Comparison of ENCODE assay signal across 9 mouse cellular contexts in the genomic region with DNA sequence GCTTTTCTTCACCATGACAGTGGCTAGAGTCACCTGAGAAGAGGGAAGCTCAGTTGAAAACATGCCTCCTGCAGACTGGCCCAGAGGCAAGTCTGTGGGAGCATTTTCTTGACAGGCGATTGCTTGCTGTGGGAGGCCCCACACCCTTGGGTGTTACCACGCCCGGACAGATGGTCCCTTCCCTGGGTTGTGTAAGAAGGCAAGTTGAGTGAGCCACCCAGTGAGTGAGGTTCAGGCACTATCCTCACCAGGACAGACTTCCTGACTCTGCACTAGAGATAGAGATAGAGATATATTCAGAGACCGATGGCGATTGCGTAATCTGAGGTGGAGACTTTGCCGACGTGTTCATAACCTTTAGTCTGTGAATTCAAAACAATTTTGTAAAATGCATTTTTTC.
A peak's percentile ranks its signal among the peaks of the same experiment; 100 is the strongest.
DNase-seq lines count a peak whose midpoint lies in the region; ATAC-seq and TF ChIP-seq lines count a peak whose summit lies in the region.
"Had no signal": no experiment of that assay in that cellular context is flagged by ENCODE, and none has a peak within 500 bp of the region (broad histone marks: within the 10 kb centered on the region; RNA-seq: fewer than 3 reads in every experiment).

No protein-coding gene starts in this region.

- peaks cover 21% of the 10 kb centered on the region; the same call in 1 of the 2 replicates for H3K9me3 ChIP-seq in hindbrain, embryonic 14.5 days (ENCODE audit: control insufficient read depth, low read length)

- no peak for TF ChIP-seq POLR2A in liver, adult 2 months (IDR thresholded peaks at IDR 0.05; ENCODE audit: extremely low read depth, insufficient read depth, low read length)

- H3K4me3 ChIP-seq in liver, adult 2 months (ENCODE audit: insufficient read depth, low read depth, low read length), result no peak overlapping the region
- no peak overlapping the region for H3K4me3 ChIP-seq in layer of hippocampus, adult 2 months
- H3K4me3 ChIP-seq in hindbrain, embryonic 14.5 days (replicated peaks; ENCODE audit: low read length), result no peak overlapping the region

- TF ChIP-seq CTCF in liver, adult 2 months (IDR thresholded peaks at IDR 0.05; ENCODE audit: low read depth, low read length), result no peak
- no peak for TF ChIP-seq CTCF in layer of hippocampus, adult 2 months (conservative IDR thresholded peaks at IDR 0.05)

- 55% methylated on average over 8 of the region's 8 CpGs for WGBS in liver, adult 2 months
- 94% methylated on average over 8 of the region's 8 CpGs for WGBS in hindbrain, embryonic 14.5 days

- no peak overlapping the region for H3K27ac ChIP-seq in liver, adult 2 months (replicated peaks; ENCODE audit: insufficient read depth, low read depth, low read length)
- no peak overlapping the region for H3K27ac ChIP-seq in layer of hippocampus, adult 2 months
- H3K27ac ChIP-seq in hindbrain, embryonic 14.5 days, result no peak overlapping the region

- intact Hi-C loops in left cerebral cortex, postnatal 10 days (cut with DNase I), result no loop called here

- H3K79me2 ChIP-seq in liver, adult 2 months (ENCODE audit: control insufficient read depth, insufficient read depth, low read length), result no peaks in the 10 kb centered on the region

- H3K36me3 ChIP-seq in liver, adult 2 months (ENCODE audit: control insufficient read depth, insufficient read depth, low read length), result no peaks in the 10 kb centered on the region
- H3K36me3 ChIP-seq in hindbrain, embryonic 14.5 days (replicated peaks; ENCODE audit: control insufficient read depth, insufficient read depth), result no peaks in the 10 kb centered on the region

- H3K4me1 ChIP-seq in liver, adult 2 months (ENCODE audit: control insufficient read depth, insufficient read depth, low read length), result no peaks in the 10 kb centered on the region
- 0 out of 2 replicates have a peak, but pooled peaks cover 5% of the 10 kb centered on the region for H3K4me1 ChIP-seq in hindbrain, embryonic 14.5 days (replicated peaks; ENCODE audit: control insufficient read depth, insufficient read depth, low read length)

- no peaks in the 10 kb centered on the region for H3K27me3 ChIP-seq in liver, adult 2 months (ENCODE audit: control insufficient read depth, insufficient read depth, low read length)
- H3K27me3 ChIP-seq in hindbrain, embryonic 14.5 days (ENCODE audit: control insufficient read depth, insufficient read depth, low read length), result no peaks in the 10 kb centered on the region

- no peak overlapping the region for H3K4me2 ChIP-seq in hindbrain, embryonic 14.5 days (replicated peaks)

- no peak overlapping the region for H3K9ac ChIP-seq in liver, adult 2 months (ENCODE audit: low read depth, low read length)
- H3K9ac ChIP-seq in hindbrain, embryonic 14.5 days, result no peak overlapping the region

- ATAC-seq in activated CD4-positive, CD25-positive, alpha-beta regulatory T cell, adult 4 months, result peak; percentile 76
- ATAC-seq in hindbrain, embryonic 14.5 days (ENCODE audit: low FRiP score), result no peak

- peak; percentile 80 for DNase-seq in CD4-positive, CD25-positive, alpha-beta regulatory T cell, adult 2 months (ENCODE audit: low read depth, low spot score)
- DNase-seq in liver, adult 2 months (ENCODE audit: extremely low read depth, low read depth, low spot score), result peak; percentile 22
- DNase-seq in naive thymus-derived CD4-positive, alpha-beta T cell, adult 2 months (ENCODE audit: low read depth), result peak; percentile 81
- no peak for DNase-seq in layer of hippocampus, adult 2 months (ENCODE audit: low spot score in 2 of 2)
- no peak for DNase-seq in right cerebral cortex, postnatal 14 days
- DNase-seq in left cerebral cortex, postnatal 10 days (ENCODE audit: extremely low spot score in 1 of 2, low spot score in 2 of 2), result no peak
- no peak for DNase-seq in hindbrain, embryonic 14.5 days (ENCODE audit: low spot score)
- DNase-seq: gastrocnemius, postnatal 25 days had no signal

Comparison
In these comparisons a context has a peak if more than half of its experiments do, and no peak if none do; other contexts are left out.
1. DNase-seq: peak in CD4-positive, CD25-positive, alpha-beta regulatory T cell, adult 2 months (single experiment), liver, adult 2 months (single experiment) and naive thymus-derived CD4-positive, alpha-beta T cell, adult 2 months (single experiment); none in layer of hippocampus, adult 2 months (0 of 2), right cerebral cortex, postnatal 14 days (single experiment), left cerebral cortex, postnatal 10 days (0 of 2) and hindbrain, embryonic 14.5 days (single experiment).